Mouse (Mus musculus) thymus, adult 18-20 months (tissue): ENCODE results near the gene Unc13d.

Source experiments
- DNase-seq, 2 experiments: peaks; one replicate each; pipeline ENCODE4 v3.0.0; 2022; ENCODE audit warnings: mixed read lengths in 2 of 2

The Unc13d gene

GRCm38 (mm10) chr11:116076836-116077235, 925 bp downstream of the Unc13d start:
- DNase-seq = peak; percentile 66 to 73

- peak in 1 of 2 experiments; percentile 34 for DNase-seq
Observed at GRCm38 (mm10) chr11:116076266-116076540, 1.6 kb downstream of the Unc13d start.

GRCm38 (mm10) chr11:116075539-116076265, 2.1 kb downstream of the Unc13d start:
- DNase-seq = no peak

- no peak for DNase-seq
Observed at GRCm38 (mm10) chr11:116074436-116074991, 3.2 kb downstream of the Unc13d start.

- DNase-seq = no peak
Observed at GRCm38 (mm10) chr11:116072608-116073007, 5.2 kb downstream of the Unc13d start.

GRCm38 (mm10) chr11:116071510-116071909, 6.3 kb downstream of the Unc13d start:
- no peak for DNase-seq

GRCm38 (mm10) chr11:116065345-116065744, 12.4 kb downstream of the Unc13d start:
- no peak for DNase-seq

GRCm38 (mm10) chr11:116064187-116064867, 13.4 kb downstream of the Unc13d start:
- DNase-seq = no peak

GRCm38 (mm10) chr11:116063562-116063961, 14.2 kb downstream of the Unc13d start:
- DNase-seq = no peak

GRCm38 (mm10) chr11:116062521-116062920, 15.2 kb downstream of the Unc13d start:
- no peak for DNase-seq

- no peak for DNase-seq
Observed at GRCm38 (mm10) chr11:116061641-116062415, 15.9 kb downstream of the Unc13d start.

GRCm38 (mm10) chr11:116060596-116060995, 17.2 kb downstream of the Unc13d start:
- DNase-seq = no peak

- no peak for DNase-seq
Observed at GRCm38 (mm10) chr11:116059691-116060025, 18.1 kb downstream of the Unc13d start.

GRCm38 (mm10) chr11:116058868-116059690, 18.7 kb downstream of the Unc13d start:
- DNase-seq = no peak

- DNase-seq = no peak
Observed at GRCm38 (mm10) chr11:116058022-116058614, 19.6 kb downstream of the Unc13d start.

GRCm38 (mm10) chr11:116057237-116057881, 20.4 kb downstream of the Unc13d start:
- no peak for DNase-seq

- DNase-seq = no peak
Observed at GRCm38 (mm10) chr11:116055873-116056272, 21.9 kb downstream of the Unc13d start.

- DNase-seq = no peak
Observed at GRCm38 (mm10) chr11:116053510-116054229, 24.1 kb downstream of the Unc13d start.

- DNase-seq = no peak
Observed at GRCm38 (mm10) chr11:116050196-116050595, 27.6 kb downstream of the Unc13d start.

GRCm38 (mm10) chr11:116049610-116050009, 28.2 kb downstream of the Unc13d start:
- DNase-seq = no peak

- DNase-seq = no peak
Observed at GRCm38 (mm10) chr11:116045173-116045572, 32.6 kb downstream of the Unc13d start.
